Mouse (Mus musculus) retina, embryonic 14.5 days (tissue): ENCODE measurements around the gene Eml3.
"Not testable (repeated sequence)": the region's sequence is repeated elsewhere in the genome, so short reads cannot be mapped to it uniquely, and the experiment has no call there.

Experiments
- DNase-seq: peaks from one replicate; pipeline ENCODE4 v3.0.0-alpha.2; 2015; ENCODE audit warnings: low spot score

Gene Eml3

DNA sequence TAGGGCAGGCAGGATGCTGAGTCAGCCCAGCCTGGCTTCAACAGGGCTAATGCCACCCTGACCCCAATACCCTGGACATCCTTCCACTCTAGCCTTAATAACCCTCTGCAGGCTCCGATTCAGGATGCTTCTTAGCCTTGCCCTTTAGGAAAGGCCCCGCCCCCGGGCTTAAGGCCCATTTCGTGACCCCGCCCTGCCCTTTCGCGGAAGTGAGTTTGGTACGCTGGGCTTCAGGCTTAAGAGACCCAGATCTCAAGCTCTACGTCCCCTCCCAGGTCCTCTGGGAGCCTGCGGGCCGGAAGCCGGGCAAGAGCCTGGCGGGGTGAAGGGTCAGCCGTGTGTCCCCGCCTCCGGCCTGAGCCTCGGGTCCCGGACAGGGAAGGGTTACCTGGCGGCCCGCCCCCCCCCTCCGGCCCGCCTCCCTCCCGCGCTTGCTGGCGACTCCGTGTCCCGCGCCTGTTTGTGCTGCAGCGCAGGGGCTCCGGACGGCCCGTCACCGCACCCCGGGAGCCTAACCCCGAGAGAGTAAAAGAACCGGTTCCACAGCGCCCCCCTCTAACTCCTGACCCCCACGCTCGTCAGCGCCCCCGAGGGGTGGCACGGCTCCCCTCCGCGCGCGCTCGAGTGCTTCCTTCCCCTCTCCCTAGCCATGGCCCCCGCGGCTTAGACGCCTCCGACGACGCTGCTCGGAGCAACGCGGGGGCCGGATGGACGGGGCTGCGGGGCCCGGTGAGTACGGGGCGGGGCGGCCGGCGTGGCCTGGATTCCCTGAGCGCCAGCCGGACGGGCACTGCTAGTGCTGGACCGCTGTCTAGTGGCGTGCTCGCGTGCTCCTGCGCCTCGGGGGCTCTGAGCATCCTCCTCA lies at the start of gene Eml3, which contains the start of gene Rom1:
Eml3 (plus strand) TSS at position 329 of the 865 bp plus-strand sequence.
Rom1 (minus strand) TSS at position 133 of the 865 bp plus-strand sequence.
- DNase-seq: peak; percentile 77

DNA sequence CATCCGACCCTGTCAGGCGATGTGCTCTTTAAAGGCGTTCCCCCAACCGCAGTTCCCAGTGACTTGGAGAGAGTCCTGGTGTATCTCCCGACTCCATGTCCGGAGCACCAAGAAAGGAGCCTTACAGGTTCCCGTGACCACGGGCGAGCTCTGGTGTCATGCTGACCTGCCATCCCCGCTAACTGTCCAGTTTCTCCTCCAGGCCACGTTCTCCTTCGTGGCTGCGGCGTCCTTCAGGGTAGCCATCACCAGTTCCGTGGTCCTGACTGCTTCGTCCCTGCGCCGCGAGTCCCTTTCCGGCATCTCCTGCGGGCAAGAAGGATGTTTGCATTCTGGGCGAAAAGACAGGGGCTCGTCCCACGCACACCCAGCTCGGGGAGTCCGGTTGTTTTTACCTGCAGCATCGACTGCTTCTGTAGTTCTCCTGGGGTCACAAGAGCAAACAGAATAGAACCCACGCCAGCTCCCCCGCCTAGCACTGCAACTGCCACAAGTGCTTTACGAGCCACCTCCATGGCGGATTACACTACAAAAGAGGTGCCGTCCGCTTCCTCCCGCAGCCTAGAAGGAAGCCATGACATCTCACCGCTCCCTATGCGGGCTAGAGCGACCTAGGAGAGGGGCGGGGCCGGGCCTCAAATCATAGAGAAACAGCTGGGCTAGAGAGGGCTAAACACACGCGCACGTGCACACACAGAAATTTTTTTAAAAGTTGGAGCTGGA lies 48.9 kb upstream of the Eml3 start, which contains the start of gene Uqcc3:
Uqcc3 (minus strand) TSS at position 613 of the 723 bp plus-strand sequence.
- peak; percentile 92 for DNase-seq

DNA sequence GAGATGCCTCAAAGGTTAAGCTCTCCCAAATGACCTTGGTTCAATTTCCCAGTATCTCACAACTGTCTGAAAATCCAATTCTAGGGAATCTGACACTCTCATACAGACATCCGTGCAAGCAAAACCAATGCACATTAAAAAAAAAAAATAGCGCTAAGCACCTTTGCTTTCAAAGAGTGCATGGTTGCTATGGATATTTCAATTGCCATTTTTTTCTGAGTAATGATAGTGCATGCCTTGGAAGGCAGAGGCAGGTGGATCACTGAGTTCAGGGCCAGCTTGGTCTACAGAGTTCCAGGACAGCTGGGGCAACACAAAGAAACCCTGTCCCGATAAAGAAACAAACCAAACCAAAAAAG lies 48.3 kb upstream of the Eml3 start:
- DNase-seq: no peak

DNA sequence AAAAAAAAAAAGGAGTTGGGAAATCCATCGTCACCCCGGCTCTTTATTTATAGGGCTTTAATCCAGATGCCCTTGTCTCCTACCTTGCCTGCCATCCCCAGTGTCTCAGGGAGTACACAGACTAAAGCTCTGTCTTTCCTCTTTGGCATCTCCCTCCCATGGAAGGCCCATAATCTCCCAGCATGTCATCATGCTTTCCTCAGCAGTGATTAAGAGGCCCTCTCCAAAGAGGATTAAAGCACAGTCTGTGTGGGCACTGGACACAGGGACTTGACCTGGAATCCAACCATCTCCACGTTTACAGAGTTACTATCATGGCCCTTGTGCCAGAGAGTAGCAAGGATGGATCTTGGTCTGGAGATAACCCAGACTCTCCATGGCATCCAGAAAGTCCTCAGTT lies 45.7 kb upstream of the Eml3 start, which contains the start of the genes Lbhd1 and Gm49403:
Lbhd1 (plus strand) TSS at position 117 of the 400 bp plus-strand sequence.
Gm49403 (plus strand) TSS at position 315 of the 400 bp plus-strand sequence.
- DNase-seq: no peak

DNA sequence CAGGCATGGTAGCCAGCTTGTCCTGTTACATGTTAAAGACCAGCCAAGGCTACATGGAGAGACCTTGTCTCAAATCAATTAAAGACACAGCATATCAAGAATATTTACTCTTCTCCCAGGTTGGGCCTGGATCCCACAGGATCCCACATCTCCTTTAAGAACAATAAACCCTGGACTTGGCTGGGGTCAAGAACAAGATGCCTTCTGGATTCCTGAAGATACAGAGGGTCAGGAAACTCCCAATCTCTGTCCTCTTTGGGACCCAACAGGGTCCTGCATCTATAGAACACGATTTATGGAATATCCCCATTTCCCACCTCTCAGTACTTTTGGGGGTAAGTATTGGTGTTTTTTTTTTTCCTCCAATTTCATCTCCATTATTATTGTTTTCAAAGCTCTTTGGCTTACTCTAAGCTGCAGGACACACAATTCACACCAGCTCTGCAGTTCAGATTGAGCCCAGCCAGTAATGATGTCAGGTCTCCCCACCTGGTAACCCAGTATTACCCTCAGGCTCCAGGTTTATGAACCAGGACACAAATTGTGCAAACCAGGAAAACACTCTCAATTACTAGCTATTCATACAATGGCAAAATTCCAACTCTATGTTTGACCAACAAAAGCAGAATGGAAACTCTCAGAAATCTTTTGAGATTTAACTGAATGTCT lies 42.3 kb upstream of the Eml3 start:
- no peak for DNase-seq

DNA sequence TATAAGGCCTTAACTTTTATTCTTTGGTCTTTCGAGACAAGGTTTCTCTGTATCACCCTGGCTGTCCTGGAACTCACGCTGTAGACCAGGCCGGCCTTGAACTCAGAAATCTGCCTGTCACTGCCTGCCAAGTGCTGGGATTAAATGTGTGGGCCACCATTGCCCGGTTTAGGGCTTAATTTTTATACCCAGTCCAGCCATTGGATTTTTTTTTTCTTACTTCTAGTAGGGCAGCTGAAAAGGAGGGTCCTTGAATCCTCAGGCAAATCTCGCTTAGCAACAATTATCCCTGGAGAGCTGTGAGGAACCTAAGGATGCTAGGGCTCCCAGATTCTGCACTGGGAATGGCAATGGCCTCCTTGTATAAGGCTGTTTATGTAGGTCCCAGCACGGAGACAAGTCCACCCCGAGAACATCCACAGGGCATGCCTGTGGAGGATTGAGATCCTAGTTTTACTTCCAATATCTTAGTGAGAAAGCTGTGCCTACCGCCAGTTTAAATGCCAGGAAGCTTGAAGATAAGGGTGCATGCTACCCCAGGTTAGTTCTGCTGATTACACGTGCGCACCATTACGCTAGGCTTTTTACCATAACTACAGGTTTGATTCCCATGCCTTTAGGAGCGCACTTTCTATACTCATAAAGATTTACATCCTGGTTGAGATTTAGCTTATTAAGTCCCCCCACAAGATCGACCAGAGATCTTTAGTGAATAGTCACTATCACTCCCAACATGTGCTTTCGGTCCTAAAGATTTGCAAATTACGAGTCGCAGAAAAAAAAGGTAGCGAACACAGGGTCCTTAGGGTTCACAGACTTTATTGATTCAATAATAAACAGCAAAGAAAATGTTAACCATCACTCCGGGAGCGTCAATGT lies 41.5 kb upstream of the Eml3 start:
- no peak for DNase-seq

DNA sequence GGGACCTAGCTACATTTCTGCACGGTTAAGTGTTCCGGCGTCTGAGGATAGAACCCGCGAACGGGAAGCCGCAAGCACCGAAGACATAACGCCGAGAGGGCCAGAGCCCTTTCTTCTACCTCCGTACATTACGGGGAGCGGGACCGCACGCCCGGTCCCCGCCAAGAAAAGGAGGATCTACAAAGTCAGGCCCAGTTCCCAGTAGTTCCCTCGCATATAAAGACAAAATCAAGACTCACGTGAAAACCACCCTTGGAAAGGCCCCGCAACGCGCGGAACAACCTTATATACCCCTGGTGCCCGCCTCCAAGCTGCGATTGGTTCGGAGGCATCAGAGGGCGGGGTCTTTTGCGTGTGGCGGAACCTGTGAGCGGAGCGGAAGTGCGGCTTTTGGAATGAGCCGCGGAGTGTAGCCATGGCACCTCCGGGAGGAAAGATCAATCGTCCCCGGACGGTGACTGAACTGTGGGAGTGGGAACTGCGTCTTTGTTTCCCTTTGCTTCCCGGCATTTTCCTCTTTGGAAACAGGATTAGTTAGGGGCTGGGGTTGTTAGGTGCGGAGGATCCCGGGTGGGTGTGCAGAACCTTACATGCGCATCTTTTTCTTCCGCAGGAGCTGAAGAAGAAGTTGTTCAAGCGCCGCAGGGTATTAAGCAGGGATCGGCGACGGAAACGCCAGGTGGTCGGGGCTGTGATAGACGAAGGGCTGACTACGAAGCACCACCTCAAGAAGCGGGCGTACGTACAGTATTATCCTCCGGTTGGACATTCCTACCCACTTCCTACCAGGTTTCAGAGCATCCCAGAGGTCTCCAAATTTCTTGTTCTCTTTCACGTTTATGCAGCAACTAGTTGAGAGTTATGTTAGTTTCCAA lies 40.6 kb upstream of the Eml3 start, which contains the start of the genes 1810009A15Rik and Gm49416:
1810009A15Rik (plus strand) TSS at position 343 of the 875 bp plus-strand sequence.
Gm49416 (plus strand) TSS at position 416 of the 875 bp plus-strand sequence.
- peak; percentile 97 for DNase-seq

DNA sequence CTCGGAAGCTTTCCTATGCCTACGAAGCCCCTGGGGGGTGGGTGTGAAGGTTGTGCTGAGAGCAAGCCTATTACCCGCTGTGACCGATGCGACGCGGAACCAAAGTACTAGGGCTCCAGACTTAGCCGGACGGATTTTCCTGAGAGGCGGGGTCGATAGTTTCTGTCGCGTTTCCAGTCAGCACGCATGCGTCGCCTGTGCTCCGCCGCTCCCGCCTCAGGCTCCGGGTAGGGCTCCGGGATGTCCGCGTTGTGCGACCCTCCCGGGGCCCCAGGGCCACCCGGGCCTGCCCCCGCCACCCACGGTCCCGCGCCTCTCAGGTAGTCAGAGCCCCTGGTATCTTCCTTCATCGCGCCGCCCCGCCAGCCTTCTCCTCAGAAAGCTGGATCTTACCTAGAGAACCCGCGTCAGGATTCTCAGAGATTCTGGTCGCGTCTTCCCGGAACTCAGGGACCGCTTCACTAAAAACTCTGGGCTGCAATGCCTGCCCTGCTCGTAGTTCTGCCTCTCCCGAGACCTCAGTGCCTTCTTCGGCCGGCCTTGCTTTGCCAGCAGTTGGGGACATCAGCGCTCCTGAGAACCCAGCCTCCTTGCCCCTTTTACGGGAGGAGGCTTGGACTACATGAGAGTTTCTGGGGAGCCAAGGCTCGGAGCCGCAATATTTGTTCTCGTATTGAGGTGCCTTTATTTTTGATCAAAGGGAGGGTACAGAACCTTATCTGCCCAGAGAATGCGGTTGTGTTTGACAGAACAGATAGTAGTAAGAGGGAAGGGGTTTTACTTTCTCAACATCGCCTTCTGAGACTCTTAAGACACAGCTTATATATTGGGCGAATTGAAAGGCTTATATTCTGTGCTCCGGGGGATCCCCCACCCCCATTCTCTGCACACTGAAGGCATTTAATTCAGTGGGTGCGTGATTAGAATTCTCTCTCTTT lies 36.3 kb upstream of the Eml3 start, which contains the start of gene Ints5:
Ints5 (plus strand) TSS at position 177 of the 938 bp plus-strand sequence.
- DNase-seq: peak; percentile 93

DNA sequence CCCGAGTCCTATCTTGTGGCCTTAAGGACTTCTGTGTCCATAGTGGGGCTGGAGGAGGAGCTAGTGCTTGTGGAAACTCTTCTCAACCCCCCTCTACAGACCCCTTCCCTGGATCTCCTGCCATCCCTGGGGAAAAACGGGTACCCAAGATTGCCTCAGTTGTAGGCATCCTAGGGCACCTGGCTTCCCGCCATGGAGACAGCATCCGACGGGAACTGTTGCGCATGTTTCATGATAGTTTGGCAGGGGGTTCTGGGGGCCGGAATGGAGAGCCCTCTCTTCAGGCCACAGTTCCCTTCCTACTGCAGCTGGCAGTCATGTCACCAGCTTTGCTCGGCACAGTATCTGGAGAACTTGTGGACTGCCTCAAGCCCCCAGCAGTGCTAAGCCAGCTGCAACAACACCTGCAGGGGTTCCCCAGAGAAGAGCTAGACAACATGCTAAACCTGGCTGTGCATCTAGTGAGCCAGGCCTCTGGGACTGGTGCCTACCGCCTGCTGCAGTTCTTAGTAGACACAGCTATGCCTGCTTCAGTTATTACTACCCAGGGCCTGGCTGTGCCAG lies 33.9 kb upstream of the Eml3 start:
- DNase-seq: no peak

DNA sequence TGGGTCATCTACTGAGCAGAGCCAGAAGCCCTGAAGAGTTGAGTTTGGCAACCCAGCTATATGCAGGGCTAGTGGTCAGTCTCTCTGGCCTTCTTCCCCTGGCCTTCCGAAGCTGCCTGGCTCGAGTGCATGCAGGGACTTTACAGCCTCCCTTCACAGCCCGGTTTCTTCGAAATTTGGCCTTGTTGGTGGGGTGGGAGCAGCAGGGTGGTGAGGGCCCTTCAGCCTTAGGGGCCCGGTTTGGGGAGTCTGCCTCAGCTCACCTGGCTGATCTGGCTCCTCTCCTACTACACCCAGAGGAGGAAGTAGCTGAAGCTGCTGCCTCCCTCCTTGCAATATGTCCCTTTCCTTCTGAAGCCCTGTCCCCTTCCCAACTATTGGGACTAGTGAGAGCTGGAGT lies 33.1 kb upstream of the Eml3 start:
- DNase-seq: not testable (repeated sequence)

DNA sequence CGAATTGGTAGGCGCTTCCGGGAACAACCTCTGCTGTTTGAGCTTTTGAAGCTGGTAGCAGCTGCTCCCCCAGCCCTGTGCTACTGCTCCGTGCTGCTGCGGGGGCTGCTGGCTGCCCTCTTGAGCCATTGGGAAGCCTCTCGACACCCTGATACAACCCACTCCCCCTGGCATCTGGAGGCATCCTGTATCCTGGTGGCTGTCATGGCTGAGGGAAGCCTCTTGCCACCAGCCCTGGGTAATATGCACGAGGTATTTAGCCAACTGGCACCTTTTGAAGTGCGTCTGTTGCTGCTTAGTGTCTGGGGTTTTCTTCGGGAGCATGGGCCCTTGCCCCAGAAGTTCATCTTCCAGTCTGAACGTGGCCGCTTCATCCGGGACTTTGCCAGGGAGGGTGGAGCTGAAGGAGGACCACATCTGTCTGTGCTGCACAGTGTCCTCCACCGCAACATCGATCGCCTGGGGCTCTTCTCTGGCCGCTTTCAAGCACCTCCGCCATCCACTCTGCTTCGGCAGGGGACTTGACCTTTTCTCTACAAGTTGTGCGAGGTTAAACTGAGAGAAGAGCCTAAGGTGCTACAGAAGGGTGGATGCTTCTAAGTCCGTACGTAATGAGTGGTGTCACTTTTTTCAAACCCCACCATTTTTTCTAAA lies 32.0 kb upstream of the Eml3 start:
- peak; percentile 41 for DNase-seq

DNA sequence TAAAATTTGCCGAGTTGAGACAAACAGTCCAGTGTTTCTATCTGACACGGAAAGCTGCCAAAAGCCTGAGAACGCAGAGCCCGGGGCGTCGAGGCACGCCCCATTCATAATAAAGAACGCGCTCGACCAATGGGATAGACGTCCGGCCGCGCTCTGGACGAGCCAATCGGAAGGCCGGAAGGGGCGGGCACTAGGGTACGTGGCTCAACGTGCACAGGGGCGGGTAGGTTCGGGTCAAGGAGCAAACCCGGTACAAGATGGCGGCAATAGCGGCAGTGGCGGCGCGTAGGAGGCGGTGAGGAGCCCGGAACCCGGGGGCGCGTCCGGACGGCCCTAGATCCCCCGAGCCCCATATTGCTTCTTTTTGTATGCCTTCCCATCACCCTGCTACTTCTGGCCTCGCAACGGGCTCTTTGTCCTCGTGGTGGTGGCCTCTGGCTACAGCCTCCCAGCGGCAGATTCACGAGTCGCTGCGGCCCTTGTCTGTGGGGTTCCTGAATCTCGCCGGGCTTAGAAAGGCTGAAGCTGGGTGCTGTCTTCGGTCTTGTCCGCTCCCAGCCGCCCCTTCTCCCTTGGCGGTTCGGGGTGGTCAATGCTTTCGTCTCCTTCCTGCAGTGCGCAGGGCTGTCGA lies 31.4 kb upstream of the Eml3 start, which contains the start of gene Ganab:
Ganab (plus strand) TSS at position 207 of the 631 bp plus-strand sequence.
- peak; percentile 98 for DNase-seq

DNA sequence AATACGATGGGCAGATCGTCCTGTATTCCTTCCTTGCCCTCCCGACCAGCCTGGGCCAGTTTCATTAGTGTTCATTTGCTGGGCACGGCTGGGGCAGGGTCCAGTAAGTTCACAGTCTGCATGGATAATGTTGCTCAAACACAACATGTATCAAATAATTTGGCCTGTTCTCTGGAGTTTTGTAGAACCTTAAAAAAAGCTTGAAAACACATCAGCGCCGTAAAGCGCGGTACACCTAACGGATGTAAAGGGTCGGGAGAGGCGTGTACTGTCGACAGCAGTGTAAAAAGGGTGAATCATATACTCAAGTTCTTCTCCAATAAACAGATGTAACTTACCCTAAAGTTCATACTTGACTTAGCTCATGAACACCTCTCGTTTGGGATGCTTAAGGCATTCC lies 30.8 kb upstream of the Eml3 start:
- DNase-seq: no peak

DNA sequence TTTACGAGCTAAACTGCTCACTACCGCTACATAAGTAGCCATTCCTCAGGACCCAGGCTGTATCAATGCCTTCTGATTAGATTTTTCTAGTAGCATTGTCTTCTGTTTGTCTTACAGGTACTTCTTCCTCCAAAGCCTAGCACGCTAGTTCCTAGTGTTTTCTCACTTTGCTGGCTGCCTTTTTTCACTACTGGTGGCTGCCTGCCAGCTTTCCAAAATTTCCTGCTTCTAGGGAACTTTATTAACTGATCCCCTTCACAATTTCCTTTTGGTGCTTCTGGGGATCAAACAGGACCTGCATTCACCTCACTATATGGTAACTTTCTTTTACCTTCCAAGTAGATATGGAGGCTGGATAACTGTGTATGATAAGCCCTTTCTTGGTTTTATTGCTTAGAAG lies 30.3 kb upstream of the Eml3 start:
- DNase-seq: no peak

DNA sequence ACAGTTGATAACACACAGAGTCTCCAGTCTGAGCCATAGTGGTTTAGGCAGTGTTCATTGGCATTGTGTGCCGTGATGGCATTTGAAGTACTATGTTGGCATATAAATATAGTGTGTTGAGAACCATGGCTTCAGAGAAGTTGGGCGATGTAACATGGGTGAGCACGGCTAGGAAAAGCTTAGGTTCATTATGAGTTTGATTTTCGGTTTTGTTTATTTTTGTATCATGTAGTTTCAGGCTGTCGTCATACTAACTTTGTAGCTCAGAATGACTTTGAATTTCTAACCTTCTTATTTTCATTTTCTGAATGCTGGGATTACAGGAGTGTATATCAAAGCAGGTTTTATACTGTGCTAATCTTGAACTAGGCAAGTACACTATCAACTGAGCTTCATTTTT lies 25.9 kb upstream of the Eml3 start:
- DNase-seq: no peak

DNA sequence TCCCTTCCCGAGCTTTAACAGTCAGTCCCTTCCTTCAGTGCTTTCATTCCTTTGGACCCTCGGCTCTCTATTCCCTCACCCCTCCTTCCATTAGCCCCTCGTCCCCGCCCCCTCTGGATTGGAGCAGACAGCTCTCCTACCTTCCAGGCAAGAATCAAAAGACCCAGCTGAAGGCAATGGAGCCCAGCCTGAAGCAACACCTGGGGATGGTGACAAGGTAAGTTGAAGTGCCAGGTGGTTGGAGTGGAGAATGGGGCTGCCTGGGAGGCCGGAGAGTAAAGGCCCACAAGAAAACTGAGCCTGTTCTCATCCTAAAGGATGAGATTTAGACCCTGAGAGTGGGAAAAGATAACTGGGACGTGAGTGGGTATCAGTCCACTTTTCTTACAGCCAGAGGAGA lies 20.8 kb upstream of the Eml3 start:
- no peak for DNase-seq

DNA sequence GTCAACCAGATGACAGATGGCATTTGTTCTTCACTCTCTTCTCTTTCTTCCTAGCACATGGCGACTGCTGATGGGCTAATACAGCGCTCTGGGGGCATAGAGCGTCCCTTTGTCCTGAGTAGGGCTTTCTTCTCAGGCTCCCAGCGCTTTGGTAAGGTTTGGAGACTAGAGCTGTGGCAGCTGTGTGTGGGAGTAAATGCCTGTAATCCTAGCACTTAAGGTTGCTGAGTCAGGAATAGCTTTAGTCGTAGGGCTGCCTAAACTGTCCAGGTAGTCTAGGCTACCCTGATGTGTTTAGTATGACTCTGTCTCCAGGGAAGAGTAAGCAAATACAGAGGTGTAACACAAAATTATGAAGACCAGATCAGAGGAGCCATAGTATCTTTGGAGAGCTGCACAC lies 17.5 kb upstream of the Eml3 start:
- DNase-seq: no peak
